Mouse (Mus musculus): ENCODE data around the gene Nudt15. TPM values are rescaled to one million over a fixed set of nuclear protein-coding genes. Genes with fewer than 3 reads are reported as not detected.

The Nudt15 gene
- polyA plus RNA-seq, 1 experiment = 1.7 TPM

- H3K27me3 ChIP-seq (ENCODE audit: control insufficient read depth, insufficient read depth, low read length) = no peaks in the 10 kb centered on the region
- H3K4me1 ChIP-seq (ENCODE audit: control insufficient read depth, insufficient read depth, low read length) = peaks cover 2% of the 10 kb centered on the region; the same call in 1 of the 2 replicates
- H3K27ac ChIP-seq (ENCODE audit: control insufficient read depth, insufficient read depth, low read depth, low read length) = peak overlapping the region; percentile 37; the same call in 1 of the 2 replicates
- TF ChIP-seq POLR2A (IDR thresholded peaks at IDR 0.05; ENCODE audit: control insufficient read depth, low read depth, low read length) = no peak
- no peak for TF ChIP-seq CTCF (IDR thresholded peaks at IDR 0.05; ENCODE audit: control insufficient read depth, insufficient read depth, insufficient replicate concordance, low read depth, low read length)
- H3K36me3 ChIP-seq (ENCODE audit: control insufficient read depth, insufficient read depth, low read length) = no peaks in the 10 kb centered on the region
- H3K4me3 ChIP-seq (ENCODE audit: control insufficient read depth, low read depth, low read length) = no peak overlapping the region
Observed at GRCm38 (mm10) chr14:73501721-73502120, 46.3 kb downstream of the Nudt15 start.

DNA sequence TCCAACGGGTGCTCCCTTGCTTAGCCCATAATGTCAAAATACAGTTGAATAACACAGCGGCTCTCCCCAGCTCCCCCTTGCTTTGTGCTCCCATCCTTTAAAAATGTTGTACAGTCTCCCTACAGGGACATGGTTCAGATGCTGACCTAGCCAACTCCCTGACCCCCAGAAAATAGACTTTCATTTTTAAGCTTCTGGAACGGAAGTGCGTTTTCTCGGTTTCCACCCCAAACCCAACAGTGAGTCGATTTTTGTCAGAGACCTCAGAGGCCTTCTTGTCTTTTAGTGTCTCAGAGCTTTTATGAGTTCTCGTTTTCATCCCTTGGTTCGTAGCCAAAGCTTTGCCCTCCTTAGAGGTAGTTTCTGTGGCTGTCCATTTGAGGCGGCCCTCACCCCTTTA, 46.8 kb downstream of the Nudt15 start:
- Histone ChIP-seq H3K4me3 (ENCODE audit: control insufficient read depth, low read depth, low read length) (no peak overlapping the region), H3K4me1 (ENCODE audit: control insufficient read depth, insufficient read depth, low read length) (no peaks in the 10 kb centered on the region; the same call in 1 of the 2 replicates), H3K36me3 (ENCODE audit: control insufficient read depth, insufficient read depth, low read length) (no peaks in the 10 kb centered on the region), H3K27me3 (ENCODE audit: control insufficient read depth, insufficient read depth, low read length) (no peaks in the 10 kb centered on the region), H3K27ac (ENCODE audit: control insufficient read depth, insufficient read depth, low read depth, low read length) (no peak overlapping the region)
- TF ChIP-seq CTCF (IDR thresholded peaks at IDR 0.05; ENCODE audit: control insufficient read depth, insufficient read depth, insufficient replicate concordance, low read depth, low read length) (no peak), POLR2A (IDR thresholded peaks at IDR 0.05; ENCODE audit: control insufficient read depth, low read depth, low read length) (no peak)

DNA sequence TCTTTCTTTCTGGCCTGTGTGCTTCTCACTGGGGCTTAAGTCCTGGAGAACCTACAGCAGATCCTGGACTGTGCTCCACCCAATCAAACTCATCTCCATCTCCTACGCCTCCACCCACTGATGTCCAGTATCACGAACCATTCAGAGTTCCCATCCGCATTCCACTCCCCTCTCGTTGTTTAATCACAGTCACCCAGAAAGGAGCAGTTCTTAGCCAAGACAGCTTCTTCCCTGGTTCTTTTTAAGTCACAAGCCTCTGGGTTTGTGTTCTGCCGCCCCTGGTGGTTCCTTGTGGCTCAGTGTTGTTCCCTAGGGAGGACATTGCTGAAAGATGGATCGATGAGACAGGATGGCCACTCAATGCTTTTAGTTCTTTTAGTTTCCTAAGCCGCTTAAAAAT, 52.3 kb downstream of the Nudt15 start:
- H3K36me3 ChIP-seq (ENCODE audit: control insufficient read depth, insufficient read depth, low read length) = no peaks in the 10 kb centered on the region
- no peak overlapping the region for H3K27ac ChIP-seq (ENCODE audit: control insufficient read depth, insufficient read depth, low read depth, low read length)
- no peaks in the 10 kb centered on the region for H3K4me1 ChIP-seq (ENCODE audit: control insufficient read depth, insufficient read depth, low read length)
- no peak overlapping the region for H3K4me3 ChIP-seq (ENCODE audit: control insufficient read depth, low read depth, low read length)
- TF ChIP-seq CTCF (IDR thresholded peaks at IDR 0.05; ENCODE audit: control insufficient read depth, insufficient read depth, insufficient replicate concordance, low read depth, low read length) = no peak
- no peak for TF ChIP-seq POLR2A (IDR thresholded peaks at IDR 0.05; ENCODE audit: control insufficient read depth, low read depth, low read length)
- no peaks in the 10 kb centered on the region for H3K27me3 ChIP-seq (ENCODE audit: control insufficient read depth, insufficient read depth, low read length)

- TF ChIP-seq CTCF (IDR thresholded peaks at IDR 0.05; ENCODE audit: control insufficient read depth, insufficient read depth, insufficient replicate concordance, low read depth, low read length) = no peak
- no peak for TF ChIP-seq POLR2A (IDR thresholded peaks at IDR 0.05; ENCODE audit: control insufficient read depth, low read depth, low read length)
Observed at GRCm38 (mm10) chr14:73494122-73494521, 53.9 kb downstream of the Nudt15 start.

GRCm38 (mm10) chr14:73493356-73493755, 54.7 kb downstream of the Nudt15 start:
- no peak overlapping the region for H3K27ac ChIP-seq (ENCODE audit: control insufficient read depth, insufficient read depth, low read depth, low read length)
- H3K36me3 ChIP-seq (ENCODE audit: control insufficient read depth, insufficient read depth, low read length) = no peaks in the 10 kb centered on the region
- no peaks in the 10 kb centered on the region for H3K4me1 ChIP-seq (ENCODE audit: control insufficient read depth, insufficient read depth, low read length)
- TF ChIP-seq CTCF (IDR thresholded peaks at IDR 0.05; ENCODE audit: control insufficient read depth, insufficient read depth, insufficient replicate concordance, low read depth, low read length) (no peak), POLR2A (IDR thresholded peaks at IDR 0.05; ENCODE audit: control insufficient read depth, low read depth, low read length) (no peak)
- H3K4me3 ChIP-seq (ENCODE audit: control insufficient read depth, low read depth, low read length) = no peak overlapping the region
- no peaks in the 10 kb centered on the region for H3K27me3 ChIP-seq (ENCODE audit: control insufficient read depth, insufficient read depth, low read length)

More at GRCm38 (mm10) chr14:73494122-73494521, 53.9 kb downstream of the Nudt15 start:
- H3K27me3 ChIP-seq (ENCODE audit: control insufficient read depth, insufficient read depth, low read length) = no peaks in the 10 kb centered on the region
- H3K36me3 ChIP-seq (ENCODE audit: control insufficient read depth, insufficient read depth, low read length) = no peaks in the 10 kb centered on the region
- H3K27ac ChIP-seq (ENCODE audit: control insufficient read depth, insufficient read depth, low read depth, low read length) = no peak overlapping the region
- H3K4me3 ChIP-seq (ENCODE audit: control insufficient read depth, low read depth, low read length) = no peak overlapping the region
- no peaks in the 10 kb centered on the region for H3K4me1 ChIP-seq (ENCODE audit: control insufficient read depth, insufficient read depth, low read length)

- H3K27me3 ChIP-seq (ENCODE audit: control insufficient read depth, insufficient read depth, low read length) = no peaks in the 10 kb centered on the region
- H3K4me3 ChIP-seq (ENCODE audit: control insufficient read depth, low read depth, low read length) = no peak overlapping the region
- H3K36me3 ChIP-seq (ENCODE audit: control insufficient read depth, insufficient read depth, low read length) = no peaks in the 10 kb centered on the region
- no peak overlapping the region for H3K27ac ChIP-seq (ENCODE audit: control insufficient read depth, insufficient read depth, low read depth, low read length)
- no peaks in the 10 kb centered on the region for H3K4me1 ChIP-seq (ENCODE audit: control insufficient read depth, insufficient read depth, low read length)
- TF ChIP-seq POLR2A (IDR thresholded peaks at IDR 0.05; ENCODE audit: control insufficient read depth, low read depth, low read length) = no peak
- no peak for TF ChIP-seq CTCF (IDR thresholded peaks at IDR 0.05; ENCODE audit: control insufficient read depth, insufficient read depth, insufficient replicate concordance, low read depth, low read length)
Observed at GRCm38 (mm10) chr14:73486641-73487040, 61.4 kb downstream of the Nudt15 start.

GRCm38 (mm10) chr14:73484366-73485110, 63.5 kb downstream of the Nudt15 start:
- no peak overlapping the region for H3K4me3 ChIP-seq (ENCODE audit: control insufficient read depth, low read depth, low read length)
- H3K27me3 ChIP-seq (ENCODE audit: control insufficient read depth, insufficient read depth, low read length) = no peaks in the 10 kb centered on the region
- H3K27ac ChIP-seq (ENCODE audit: control insufficient read depth, insufficient read depth, low read depth, low read length) = no peak overlapping the region
- H3K36me3 ChIP-seq (ENCODE audit: control insufficient read depth, insufficient read depth, low read length) = no peaks in the 10 kb centered on the region
- no peaks in the 10 kb centered on the region for H3K4me1 ChIP-seq (ENCODE audit: control insufficient read depth, insufficient read depth, low read length)
- TF ChIP-seq POLR2A (IDR thresholded peaks at IDR 0.05; ENCODE audit: control insufficient read depth, low read depth, low read length) = no peak
- no peak for TF ChIP-seq CTCF (IDR thresholded peaks at IDR 0.05; ENCODE audit: control insufficient read depth, insufficient read depth, insufficient replicate concordance, low read depth, low read length)

All from testis, adult 2 months (tissue).